Mouse (Mus musculus): Measurements from ENCODE around the gene Necab2.
A peak's percentile ranks its signal among the peaks of the same experiment; 100 is the strongest.

Gene Necab2

GRCm38 (mm10) chr8:119428350-119428740 is 18.2 kb upstream of the Necab2 start:
- DNase-seq (ENCODE audit: extremely low spot score) = no peak

GRCm38 (mm10) chr8:119428766-119429327 is 17.7 kb upstream of the Necab2 start:
- DNase-seq (ENCODE audit: extremely low spot score) = no peak

GRCm38 (mm10) chr8:119429552-119429951 is 17.0 kb upstream of the Necab2 start:
- DNase-seq (ENCODE audit: extremely low spot score) = no peak

- DNase-seq (ENCODE audit: extremely low spot score) = no peak
Measured at GRCm38 (mm10) chr8:119430250-119430649, 16.3 kb upstream of the Necab2 start.

GRCm38 (mm10) chr8:119430690-119431089 is 15.8 kb upstream of the Necab2 start:
- no peak for DNase-seq (ENCODE audit: extremely low spot score)

- no peak for DNase-seq (ENCODE audit: extremely low spot score)
Measured at GRCm38 (mm10) chr8:119432372-119432771, 14.1 kb upstream of the Necab2 start.

GRCm38 (mm10) chr8:119433582-119434174 is 12.8 kb upstream of the Necab2 start, which contains the start of gene Osgin1:
Gene Osgin1 (plus strand): TSS chr8:119434124.
- no peak for DNase-seq (ENCODE audit: extremely low spot score)

- no peak for DNase-seq (ENCODE audit: extremely low spot score)
Measured at GRCm38 (mm10) chr8:119434569-119434968, 11.9 kb upstream of the Necab2 start.

GRCm38 (mm10) chr8:119435527-119435926 is 11.0 kb upstream of the Necab2 start:
- DNase-seq (ENCODE audit: extremely low spot score) = no peak

- DNase-seq (ENCODE audit: extremely low spot score) = no peak
Measured at GRCm38 (mm10) chr8:119436331-119436730, 10.2 kb upstream of the Necab2 start.

GRCm38 (mm10) chr8:119436933-119437332 is 9.6 kb upstream of the Necab2 start:
- no peak for DNase-seq (ENCODE audit: extremely low spot score)

- no peak for DNase-seq (ENCODE audit: extremely low spot score)
Measured at GRCm38 (mm10) chr8:119437506-119437905, 9.0 kb upstream of the Necab2 start.

- DNase-seq (ENCODE audit: extremely low spot score) = no peak
Measured at GRCm38 (mm10) chr8:119438876-119439275, 7.6 kb upstream of the Necab2 start.

- no peak for DNase-seq (ENCODE audit: extremely low spot score)
Measured at GRCm38 (mm10) chr8:119439424-119439823, 7.1 kb upstream of the Necab2 start.

GRCm38 (mm10) chr8:119439893-119440249 is 6.6 kb upstream of the Necab2 start:
- DNase-seq (ENCODE audit: extremely low spot score) = no peak

- DNase-seq (ENCODE audit: extremely low spot score) = peak; percentile 86
Measured at GRCm38 (mm10) chr8:119440250-119440951, 6.1 kb upstream of the Necab2 start.

GRCm38 (mm10) chr8:119440952-119441270 is 5.6 kb upstream of the Necab2 start:
- no peak for DNase-seq (ENCODE audit: extremely low spot score)

GRCm38 (mm10) chr8:119442013-119442412 is 4.5 kb upstream of the Necab2 start:
- no peak for DNase-seq (ENCODE audit: extremely low spot score)

GRCm38 (mm10) chr8:119442970-119443369 is 3.5 kb upstream of the Necab2 start:
- DNase-seq (ENCODE audit: extremely low spot score) = no peak

GRCm38 (mm10) chr8:119446990-119447780 is 666 bp downstream of the Necab2 start:
- DNase-seq (ENCODE audit: extremely low spot score) = peak; percentile 38

- DNase-seq (ENCODE audit: extremely low spot score) = no peak
Measured at GRCm38 (mm10) chr8:119447781-119448170, 1.3 kb downstream of the Necab2 start.

- no peak for DNase-seq (ENCODE audit: extremely low spot score)
Measured at GRCm38 (mm10) chr8:119449627-119450026, 3.1 kb downstream of the Necab2 start.

GRCm38 (mm10) chr8:119451131-119451530 is 4.6 kb downstream of the Necab2 start:
- no peak for DNase-seq (ENCODE audit: extremely low spot score)

Measured in embryo, embryonic 9.5 days (tissue).